Mouse (Mus musculus): Measurements from ENCODE around the gene Exosc9. TPM values are rescaled to one million over a fixed set of nuclear protein-coding genes. Genes with fewer than 3 reads are reported as not detected.
A peak's percentile ranks its signal among the peaks of the same experiment; 100 is the strongest.

Gene Exosc9
- polyA plus RNA-seq, 1 experiment from 2014 or later = 101 TPM

- 92% methylated on average over 6 of the region's 6 CpGs for WGBS
- no peaks in the 10 kb centered on the region for H3K9me3 ChIP-seq (ENCODE audit: control insufficient read depth, low read length)
Measured at GRCm38 (mm10) chr3:36530345-36530744, 22.1 kb upstream of the Exosc9 start.

GRCm38 (mm10) chr3:36530781-36531180 is 21.6 kb upstream of the Exosc9 start:
- Histone ChIP-seq H3K9me3 (ENCODE audit: control insufficient read depth, low read length) (no peaks in the 10 kb centered on the region), H3K4me3 (ENCODE audit: low read depth, low read length) (no peak overlapping the region), H3K9ac (ENCODE audit: low read length) (no peak overlapping the region), H3K27ac (ENCODE audit: low read depth, low read length) (no peak overlapping the region), H3K36me3 (ENCODE audit: control insufficient read depth, insufficient read depth, low read length) (no peaks in the 10 kb centered on the region), H3K4me2 (ENCODE audit: low read depth, low read length, severe bottlenecking) (no peak overlapping the region), H3K4me1 (replicated peaks; ENCODE audit: control insufficient read depth, insufficient read depth, low read length) (no peaks in the 10 kb centered on the region), H3K27me3 (ENCODE audit: control insufficient read depth, insufficient read depth, low read length) (peaks cover 2% of the 10 kb centered on the region; the same call in 1 of the 2 replicates)
- WGBS = 82% methylated on average over 5 of the region's 5 CpGs
- no peak for DNase-seq (ENCODE audit: low spot score)
- no peak for ATAC-seq (replicated peaks; ENCODE audit: low FRiP score)

More at GRCm38 (mm10) chr3:36530345-36530744, 22.1 kb upstream of the Exosc9 start:
- peaks cover 2% of the 10 kb centered on the region; the same call in 1 of the 2 replicates for H3K27me3 ChIP-seq (ENCODE audit: control insufficient read depth, insufficient read depth, low read length)
- no peaks in the 10 kb centered on the region for H3K36me3 ChIP-seq (ENCODE audit: control insufficient read depth, insufficient read depth, low read length)
- no peak for ATAC-seq (replicated peaks; ENCODE audit: low FRiP score)
- DNase-seq (ENCODE audit: low spot score) = no peak
- no peak overlapping the region for H3K4me2 ChIP-seq (ENCODE audit: low read depth, low read length, severe bottlenecking)
- H3K27ac ChIP-seq (ENCODE audit: low read depth, low read length) = no peak overlapping the region
- H3K4me1 ChIP-seq (replicated peaks; ENCODE audit: control insufficient read depth, insufficient read depth, low read length) = no peaks in the 10 kb centered on the region
- H3K9ac ChIP-seq (ENCODE audit: low read length) = no peak overlapping the region
- no peak overlapping the region for H3K4me3 ChIP-seq (ENCODE audit: low read depth, low read length)

GRCm38 (mm10) chr3:36531242-36531641 is 21.2 kb upstream of the Exosc9 start:
- DNase-seq (ENCODE audit: low spot score) (no peak), ATAC-seq (replicated peaks; ENCODE audit: low FRiP score) (no peak)
- H3K4me2 ChIP-seq (ENCODE audit: low read depth, low read length, severe bottlenecking) = no peak overlapping the region
- no peaks in the 10 kb centered on the region for H3K4me1 ChIP-seq (replicated peaks; ENCODE audit: control insufficient read depth, insufficient read depth, low read length)
- no peaks in the 10 kb centered on the region for H3K9me3 ChIP-seq (ENCODE audit: control insufficient read depth, low read length)
- 45% methylated on average over 2 of the region's 2 CpGs for WGBS
- no peak overlapping the region for H3K9ac ChIP-seq (ENCODE audit: low read length)
- H3K27ac ChIP-seq (ENCODE audit: low read depth, low read length) = no peak overlapping the region
- no peak overlapping the region for H3K4me3 ChIP-seq (ENCODE audit: low read depth, low read length)
- H3K27me3 ChIP-seq (ENCODE audit: control insufficient read depth, insufficient read depth, low read length) = peaks cover 2% of the 10 kb centered on the region; the same call in 1 of the 2 replicates
- H3K36me3 ChIP-seq (ENCODE audit: control insufficient read depth, insufficient read depth, low read length) = no peaks in the 10 kb centered on the region

- H3K4me2 ChIP-seq (ENCODE audit: low read depth, low read length, severe bottlenecking) = peak overlapping the region; percentile 21; the same call in 1 of the 2 replicates
- H3K27ac ChIP-seq (ENCODE audit: low read depth, low read length) = no peak overlapping the region
- ATAC-seq (replicated peaks; ENCODE audit: low FRiP score) = no peak
- DNase-seq (ENCODE audit: low spot score) = no peak
- 22% methylated on average over 18 of the region's 18 CpGs for WGBS
- H3K4me3 ChIP-seq (ENCODE audit: low read depth, low read length) = peak overlapping the region; percentile 5; the same call in 1 of the 2 replicates
- H3K9ac ChIP-seq (ENCODE audit: low read length) = no peak overlapping the region
- H3K9me3 ChIP-seq (ENCODE audit: control insufficient read depth, low read length) = no peaks in the 10 kb centered on the region
- peaks cover 2% of the 10 kb centered on the region; the same call in 1 of the 2 replicates for H3K27me3 ChIP-seq (ENCODE audit: control insufficient read depth, insufficient read depth, low read length)
- no peaks in the 10 kb centered on the region for H3K4me1 ChIP-seq (replicated peaks; ENCODE audit: control insufficient read depth, insufficient read depth, low read length)
- H3K36me3 ChIP-seq (ENCODE audit: control insufficient read depth, insufficient read depth, low read length) = no peaks in the 10 kb centered on the region
Measured at GRCm38 (mm10) chr3:36531979-36532542, 20.3 kb upstream of the Exosc9 start.

- ATAC-seq (replicated peaks; ENCODE audit: low FRiP score) (no peak), DNase-seq (ENCODE audit: low spot score) (no peak)
- Histone ChIP-seq H3K9me3 (ENCODE audit: control insufficient read depth, low read length) (no peaks in the 10 kb centered on the region), H3K36me3 (ENCODE audit: control insufficient read depth, insufficient read depth, low read length) (no peaks in the 10 kb centered on the region), H3K4me3 (ENCODE audit: low read depth, low read length) (no peak overlapping the region), H3K4me2 (ENCODE audit: low read depth, low read length, severe bottlenecking) (no peak overlapping the region), H3K27me3 (ENCODE audit: control insufficient read depth, insufficient read depth, low read length) (peaks cover 2% of the 10 kb centered on the region; the same call in 1 of the 2 replicates), H3K27ac (ENCODE audit: low read depth, low read length) (no peak overlapping the region), H3K4me1 (replicated peaks; ENCODE audit: control insufficient read depth, insufficient read depth, low read length) (no peaks in the 10 kb centered on the region), H3K9ac (ENCODE audit: low read length) (no peak overlapping the region)
- WGBS = 32% methylated on average over 7 of the region's 7 CpGs
Measured at GRCm38 (mm10) chr3:36532738-36533137, 19.7 kb upstream of the Exosc9 start.

- H3K4me1 ChIP-seq (replicated peaks; ENCODE audit: control insufficient read depth, insufficient read depth, low read length) = no peaks in the 10 kb centered on the region
- H3K4me2 ChIP-seq (ENCODE audit: low read depth, low read length, severe bottlenecking) = no peak overlapping the region
- no peaks in the 10 kb centered on the region for H3K9me3 ChIP-seq (ENCODE audit: control insufficient read depth, low read length)
- H3K4me3 ChIP-seq (ENCODE audit: low read depth, low read length) = no peak overlapping the region
- H3K27me3 ChIP-seq (ENCODE audit: control insufficient read depth, insufficient read depth, low read length) = peaks cover 2% of the 10 kb centered on the region; the same call in 1 of the 2 replicates
- H3K27ac ChIP-seq (ENCODE audit: low read depth, low read length) = no peak overlapping the region
- ATAC-seq (replicated peaks; ENCODE audit: low FRiP score) (no peak), DNase-seq (ENCODE audit: low spot score) (no peak)
- 0% methylated on average over 1 of the region's 1 CpGs for WGBS
- H3K36me3 ChIP-seq (ENCODE audit: control insufficient read depth, insufficient read depth, low read length) = no peaks in the 10 kb centered on the region
- H3K9ac ChIP-seq (ENCODE audit: low read length) = no peak overlapping the region
Measured at GRCm38 (mm10) chr3:36533201-36533672, 19.2 kb upstream of the Exosc9 start.

- H3K4me3 ChIP-seq (ENCODE audit: low read depth, low read length) = no peak overlapping the region
- no peaks in the 10 kb centered on the region for H3K36me3 ChIP-seq (ENCODE audit: control insufficient read depth, insufficient read depth, low read length)
- no peak for ATAC-seq (replicated peaks; ENCODE audit: low FRiP score)
- 92% methylated on average over 12 of the region's 12 CpGs for WGBS
- H3K27ac ChIP-seq (ENCODE audit: low read depth, low read length) = no peak overlapping the region
- no peak overlapping the region for H3K4me2 ChIP-seq (ENCODE audit: low read depth, low read length, severe bottlenecking)
- H3K9me3 ChIP-seq (ENCODE audit: control insufficient read depth, low read length) = no peaks in the 10 kb centered on the region
- peaks cover 2% of the 10 kb centered on the region; the same call in 1 of the 2 replicates for H3K27me3 ChIP-seq (ENCODE audit: control insufficient read depth, insufficient read depth, low read length)
- no peaks in the 10 kb centered on the region for H3K4me1 ChIP-seq (replicated peaks; ENCODE audit: control insufficient read depth, insufficient read depth, low read length)
- no peak overlapping the region for H3K9ac ChIP-seq (ENCODE audit: low read length)
- no peak for DNase-seq (ENCODE audit: low spot score)
Measured at GRCm38 (mm10) chr3:36536041-36536440, 16.4 kb upstream of the Exosc9 start.

GRCm38 (mm10) chr3:36537701-36538470 is 14.5 kb upstream of the Exosc9 start:
- DNase-seq (ENCODE audit: low spot score) (no peak), ATAC-seq (replicated peaks; ENCODE audit: low FRiP score) (no peak)
- Histone ChIP-seq H3K4me1 (replicated peaks; ENCODE audit: control insufficient read depth, insufficient read depth, low read length) (no peaks in the 10 kb centered on the region), H3K4me3 (ENCODE audit: low read depth, low read length) (no peak overlapping the region), H3K27ac (ENCODE audit: low read depth, low read length) (no peak overlapping the region), H3K4me2 (ENCODE audit: low read depth, low read length, severe bottlenecking) (no peak overlapping the region), H3K9me3 (ENCODE audit: control insufficient read depth, low read length) (no peaks in the 10 kb centered on the region), H3K27me3 (ENCODE audit: control insufficient read depth, insufficient read depth, low read length) (no peaks in the 10 kb centered on the region), H3K36me3 (ENCODE audit: control insufficient read depth, insufficient read depth, low read length) (no peaks in the 10 kb centered on the region), H3K9ac (ENCODE audit: low read length) (no peak overlapping the region)
- WGBS = 87% methylated on average over 4 of the region's 4 CpGs

Data from forebrain, embryonic 11.5 days (tissue).